Mouse (Mus musculus) intestine, embryonic 16.5 days (tissue): ENCODE measurements around the gene Ism2. TPM values are rescaled to one million over a fixed set of nuclear protein-coding genes. Genes with fewer than 3 reads are reported as not detected.

ENCODE experiments used
- microRNA-seq: library from miRNA; unstranded; fragments of <30 nt; microRNA quantifications from one replicate; pipeline ENCODE4, GENCODE M21; 2016
- polyA plus RNA-seq: library from polyadenylated mRNA; unstranded; fragments of >200 nt; fragmentation: Nextera tagmentation; extraction: Ambion mirVana; gene quantifications from 2 replicates; pipeline ENCODE4 v1.2.1, GENCODE M21; 2015

Ism2 gene
- polyA plus RNA-seq, 1 experiment from 2014 or later, result 0.49 TPM

Small RNAs within 50 kb of the gene (microRNA-seq; reads per million reads assigned to microRNA genes)
- gene Gm47293, result not detected

Other genes with a start within 250 kb of the Ism2 start
- gene Ngb, start 197.2 kb downstream of the Ism2 start, polyA plus RNA-seq, result 1.2 and 1.6 TPM in 2 replicates
- gene Gstz1, start 152.5 kb downstream of the Ism2 start, polyA plus RNA-seq, result 60.4 and 61.2 TPM in 2 replicates
- gene Pomt2, start 151.7 kb downstream of the Ism2 start, polyA plus RNA-seq, result 11.7 TPM in 2 replicates
- 0.69 and 1.3 TPM in 2 replicates for gene Samd15, start 100.0 kb downstream of the Ism2 start, polyA plus RNA-seq
- 0.95 and 1.4 TPM in 2 replicates for gene Tmed8, start 99.3 kb downstream of the Ism2 start, polyA plus RNA-seq
- gene Noxred1, start 61.0 kb downstream of the Ism2 start, polyA plus RNA-seq, result 0.45 and 0.49 TPM in 2 replicates
- gene Vipas39, start 33.4 kb downstream of the Ism2 start, polyA plus RNA-seq, result 40.8 and 42.4 TPM in 2 replicates
- gene Ahsa1, start 33.2 kb downstream of the Ism2 start, polyA plus RNA-seq, result 196 and 225 TPM in 2 replicates
- gene Sptlc2, start 88.7 kb upstream of the Ism2 start, polyA plus RNA-seq, result 126 and 133 TPM in 2 replicates
- gene Slirp, start 144.2 kb upstream of the Ism2 start, polyA plus RNA-seq, result 258 and 261 TPM in 2 replicates
- 43.9 and 52.0 TPM in 2 replicates for gene Alkbh1, start 144.3 kb upstream of the Ism2 start, polyA plus RNA-seq
- 100.0 and 107 TPM in 2 replicates for gene Snw1, start 172.6 kb upstream of the Ism2 start, polyA plus RNA-seq
- gene Gm5788, start 195.0 kb upstream of the Ism2 start, polyA plus RNA-seq, result not detected in 2 replicates
- gene Gm8300, start 214.6 kb upstream of the Ism2 start, polyA plus RNA-seq, result not detected in 2 replicates